Mouse (Mus musculus): ENCODE measurements around the gene Ctnnal1. TPM values are rescaled to one million over a fixed set of nuclear protein-coding genes. Genes with fewer than 3 reads are reported as not detected.

Gene Ctnnal1
- polyA plus RNA-seq, 1 experiment from 2014 or later = 21.7 TPM

GRCm38 (mm10) chr4:56861551-56861950 lies 3.4 kb downstream of the Ctnnal1 start:
- ATAC-seq (ENCODE audit: insufficient number of reproducible peaks, low FRiP score) = no peak
- Histone ChIP-seq H3K27me3 (replicated peaks) (no peaks in the 10 kb centered on the region), H3K9ac (no peak overlapping the region), H3K4me3 (no peak overlapping the region), H3K4me1 (replicated peaks) (peaks cover 30% of the 10 kb centered on the region), H3K36me3 (no peaks in the 10 kb centered on the region), H3K4me2 (no peak overlapping the region), H3K9me3 (replicated peaks) (no peaks in the 10 kb centered on the region), H3K27ac (ENCODE audit: poor library complexity, severe bottlenecking) (no peak overlapping the region)
- 62% methylated on average over 4 of the region's 4 CpGs for whole genome bisulfite sequencing

- WGBS = 72% methylated on average over 9 of the region's 9 CpGs
- no peak overlapping the region for H3K4me3 ChIP-seq
- no peak overlapping the region for H3K9ac ChIP-seq
- no peak for ATAC-seq (ENCODE audit: insufficient number of reproducible peaks, low FRiP score)
- H3K4me2 ChIP-seq = no peak overlapping the region
- H3K4me1 ChIP-seq (replicated peaks) = peaks cover 14% of the 10 kb centered on the region
- H3K9me3 ChIP-seq (replicated peaks) = no peaks in the 10 kb centered on the region
- H3K36me3 ChIP-seq = no peaks in the 10 kb centered on the region
- no peak overlapping the region for H3K27ac ChIP-seq (ENCODE audit: poor library complexity, severe bottlenecking)
- H3K27me3 ChIP-seq (replicated peaks) = no peaks in the 10 kb centered on the region
These were observed 6.3 kb downstream of the Ctnnal1 start for GRCm38 (mm10) chr4:56858733-56859132.

- Histone ChIP-seq H3K4me1 (replicated peaks) (peaks cover 10% of the 10 kb centered on the region), H3K9me3 (replicated peaks) (no peaks in the 10 kb centered on the region), H3K4me2 (no peak overlapping the region), H3K4me3 (no peak overlapping the region), H3K36me3 (no peaks in the 10 kb centered on the region), H3K27me3 (replicated peaks) (no peaks in the 10 kb centered on the region), H3K27ac (ENCODE audit: poor library complexity, severe bottlenecking) (no peak overlapping the region), H3K9ac (no peak overlapping the region)
- ATAC-seq (ENCODE audit: insufficient number of reproducible peaks, low FRiP score) = no peak
- WGBS = 86% methylated on average over 8 of the region's 8 CpGs
These were observed 8.5 kb downstream of the Ctnnal1 start for GRCm38 (mm10) chr4:56856371-56856949.

DNA sequence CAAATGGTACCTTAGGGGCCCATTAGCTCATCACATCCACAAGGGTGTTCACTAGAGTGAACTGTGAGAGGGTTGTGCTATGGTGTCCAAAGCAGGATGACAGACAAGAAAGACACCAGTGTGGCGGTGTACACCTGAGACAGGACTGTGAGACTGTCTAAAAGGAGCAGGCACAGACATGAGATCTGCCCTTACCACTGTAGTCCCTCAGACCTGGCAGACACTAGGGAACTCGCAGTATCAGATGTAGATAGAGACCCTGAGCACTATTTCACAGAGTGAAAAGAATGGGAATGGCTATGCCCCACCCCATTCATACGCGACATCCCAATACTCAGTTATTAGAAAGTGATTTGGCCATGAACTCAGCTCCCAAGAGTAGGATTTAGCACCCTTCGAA lies 9.1 kb downstream of the Ctnnal1 start:
- no peak for ATAC-seq (ENCODE audit: insufficient number of reproducible peaks, low FRiP score)

DNA sequence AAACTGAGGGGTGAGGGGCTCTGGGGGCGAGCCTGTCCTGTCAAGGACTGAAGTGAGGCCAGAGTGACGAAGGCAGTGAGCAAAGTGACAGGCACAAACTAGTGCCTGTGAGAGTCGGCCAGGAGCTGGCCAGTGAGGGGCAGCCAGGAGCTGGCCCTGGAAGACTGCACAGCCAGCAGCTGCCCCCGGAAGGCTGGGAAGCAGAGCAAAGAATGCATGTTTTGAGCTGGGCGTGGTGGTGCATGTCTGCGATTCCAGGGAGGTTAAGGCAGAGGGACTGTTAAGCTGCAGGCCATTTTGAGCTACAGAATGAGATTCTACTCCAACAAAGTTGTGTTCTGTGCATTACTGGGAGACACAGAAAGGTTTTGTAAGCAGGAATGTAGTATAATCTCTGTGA lies 14.3 kb downstream of the Ctnnal1 start:
- Histone ChIP-seq H3K4me3 (no peak overlapping the region), H3K27ac (ENCODE audit: poor library complexity, severe bottlenecking) (peak overlapping the region; percentile 68), H3K4me1 (replicated peaks) (peaks cover 18% of the 10 kb centered on the region), H3K4me2 (peak overlapping the region; percentile 27), H3K36me3 (0 out of 2 replicates have a peak, but pooled peaks cover 3% of the 10 kb centered on the region), H3K9ac (0 out of 2 replicates have a peak overlapping the region, but pooled peaks have one; percentile 5), H3K9me3 (replicated peaks) (no peaks in the 10 kb centered on the region), H3K27me3 (replicated peaks) (no peaks in the 10 kb centered on the region)
- 11% methylated on average over 6 of the region's 6 CpGs for WGBS
- peak; percentile 79 for ATAC-seq (ENCODE audit: insufficient number of reproducible peaks, low FRiP score)

More for the DNA sequence above, 9.1 kb downstream of the Ctnnal1 start:
- no peaks in the 10 kb centered on the region for H3K9me3 ChIP-seq (replicated peaks)
- no peaks in the 10 kb centered on the region for H3K27me3 ChIP-seq (replicated peaks)
- no peaks in the 10 kb centered on the region for H3K36me3 ChIP-seq
- H3K4me3 ChIP-seq = no peak overlapping the region
- H3K9ac ChIP-seq = no peak overlapping the region
- peaks cover 15% of the 10 kb centered on the region for H3K4me1 ChIP-seq (replicated peaks)
- H3K27ac ChIP-seq (ENCODE audit: poor library complexity, severe bottlenecking) = no peak overlapping the region
- H3K4me2 ChIP-seq = no peak overlapping the region
- 83% methylated on average over 5 of the region's 5 CpGs for WGBS

- Histone ChIP-seq H3K4me3 (no peak overlapping the region), H3K4me1 (replicated peaks) (peaks cover 19% of the 10 kb centered on the region), H3K27me3 (replicated peaks) (no peaks in the 10 kb centered on the region), H3K4me2 (no peak overlapping the region), H3K27ac (ENCODE audit: poor library complexity, severe bottlenecking) (no peak overlapping the region), H3K9me3 (replicated peaks) (peaks cover 6% of the 10 kb centered on the region), H3K36me3 (peaks cover 20% of the 10 kb centered on the region), H3K9ac (no peak overlapping the region)
- WGBS = 86% methylated on average over 6 of the region's 6 CpGs
- ATAC-seq (ENCODE audit: insufficient number of reproducible peaks, low FRiP score) = no peak
These were observed 16.9 kb downstream of the Ctnnal1 start for GRCm38 (mm10) chr4:56848044-56848443.

- Histone ChIP-seq H3K4me1 (replicated peaks) (peaks cover 23% of the 10 kb centered on the region), H3K9ac (no peak overlapping the region), H3K4me3 (no peak overlapping the region), H3K27me3 (replicated peaks) (no peaks in the 10 kb centered on the region), H3K9me3 (replicated peaks) (peaks cover 6% of the 10 kb centered on the region), H3K4me2 (no peak overlapping the region), H3K36me3 (peaks cover 20% of the 10 kb centered on the region), H3K27ac (ENCODE audit: poor library complexity, severe bottlenecking) (no peak overlapping the region)
- 85% methylated on average over 3 of the region's 3 CpGs for WGBS
- ATAC-seq (ENCODE audit: insufficient number of reproducible peaks, low FRiP score) = no peak
These were observed 17.6 kb downstream of the Ctnnal1 start for GRCm38 (mm10) chr4:56847400-56847799.

DNA sequence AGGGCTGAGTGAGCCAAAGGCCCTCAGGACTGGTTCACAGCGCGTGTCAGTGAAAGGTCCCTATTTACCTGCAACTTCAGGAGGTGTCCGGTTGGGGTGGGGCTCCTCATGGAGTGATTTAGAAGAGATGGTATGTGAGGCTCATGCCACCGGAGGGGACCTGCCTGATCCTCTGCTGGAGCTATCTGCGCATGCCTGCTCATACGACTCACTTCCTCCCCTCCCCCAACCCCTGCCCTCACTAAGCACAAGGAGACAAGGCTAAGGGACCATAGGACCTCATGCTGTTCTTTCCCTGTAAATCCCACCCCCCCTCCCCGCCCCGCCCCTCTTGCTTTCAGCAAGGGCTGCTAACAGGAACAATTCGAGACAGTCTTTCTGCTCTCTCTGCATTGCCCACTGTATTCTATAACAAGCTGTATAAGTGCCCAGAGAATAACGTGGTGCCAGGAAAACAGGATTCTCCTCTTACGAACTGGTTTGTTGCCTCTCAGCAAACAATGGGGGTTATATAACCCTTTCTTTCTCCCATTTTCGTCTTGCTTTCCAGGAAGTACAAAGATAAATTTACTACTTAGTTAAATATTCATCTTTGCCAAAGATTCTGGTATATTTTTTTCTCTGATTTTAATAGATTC lies 19.0 kb downstream of the Ctnnal1 start:
- no peak for ATAC-seq (ENCODE audit: insufficient number of reproducible peaks, low FRiP score)
- 51% methylated on average over 12 of the region's 12 CpGs for WGBS
- Histone ChIP-seq H3K4me3 (no peak overlapping the region), H3K9ac (no peak overlapping the region), H3K4me1 (replicated peaks) (peaks cover 16% of the 10 kb centered on the region), H3K27ac (ENCODE audit: poor library complexity, severe bottlenecking) (no peak overlapping the region), H3K36me3 (peaks cover 20% of the 10 kb centered on the region), H3K27me3 (replicated peaks) (no peaks in the 10 kb centered on the region), H3K4me2 (no peak overlapping the region), H3K9me3 (replicated peaks) (peaks cover 6% of the 10 kb centered on the region)

GRCm38 (mm10) chr4:56844911-56845310 lies 20.1 kb downstream of the Ctnnal1 start:
- Histone ChIP-seq H3K9me3 (replicated peaks) (peaks cover 6% of the 10 kb centered on the region), H3K4me3 (no peak overlapping the region), H3K27ac (ENCODE audit: poor library complexity, severe bottlenecking) (no peak overlapping the region), H3K36me3 (peaks cover 20% of the 10 kb centered on the region), H3K4me1 (replicated peaks) (peaks cover 9% of the 10 kb centered on the region), H3K9ac (no peak overlapping the region), H3K27me3 (replicated peaks) (no peaks in the 10 kb centered on the region), H3K4me2 (no peak overlapping the region)
- ATAC-seq (ENCODE audit: insufficient number of reproducible peaks, low FRiP score) = no peak
- 88% methylated on average over 4 of the region's 4 CpGs for WGBS

- Histone ChIP-seq H3K9ac (no peak overlapping the region), H3K9me3 (replicated peaks) (peaks cover 6% of the 10 kb centered on the region), H3K27ac (ENCODE audit: poor library complexity, severe bottlenecking) (no peak overlapping the region), H3K27me3 (replicated peaks) (no peaks in the 10 kb centered on the region), H3K4me1 (replicated peaks) (peaks cover 9% of the 10 kb centered on the region), H3K36me3 (peaks cover 20% of the 10 kb centered on the region), H3K4me2 (no peak overlapping the region), H3K4me3 (no peak overlapping the region)
- WGBS = 87% methylated on average over 2 of the region's 2 CpGs
- no peak for ATAC-seq (ENCODE audit: insufficient number of reproducible peaks, low FRiP score)
These were observed 21.0 kb downstream of the Ctnnal1 start for GRCm38 (mm10) chr4:56843963-56844362.

DNA sequence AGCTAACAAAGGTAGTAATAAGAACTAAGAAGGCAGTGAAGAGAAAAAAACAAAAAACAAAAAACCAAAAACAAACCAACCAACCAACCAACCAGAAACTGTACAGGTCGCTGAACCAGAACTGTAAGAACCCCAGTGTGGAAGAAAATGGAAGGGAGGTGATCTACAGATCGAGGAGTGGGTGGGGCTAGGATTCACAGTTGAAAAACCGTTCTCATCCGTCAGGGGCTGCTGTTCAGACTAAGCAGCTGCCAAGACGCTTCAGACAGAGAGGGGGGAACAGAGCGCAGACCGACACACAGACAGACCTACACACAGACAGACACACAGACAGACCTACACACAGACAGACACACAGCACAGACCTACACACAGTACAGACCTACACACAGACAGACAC lies 22.5 kb downstream of the Ctnnal1 start:
- peaks cover 9% of the 10 kb centered on the region for H3K4me1 ChIP-seq (replicated peaks)
- 82% methylated on average over 7 of the region's 7 CpGs for WGBS
- ATAC-seq (ENCODE audit: insufficient number of reproducible peaks, low FRiP score) = no peak
- H3K4me2 ChIP-seq = no peak overlapping the region
- H3K4me3 ChIP-seq = no peak overlapping the region
- H3K9me3 ChIP-seq (replicated peaks) = peaks cover 6% of the 10 kb centered on the region
- H3K36me3 ChIP-seq = peaks cover 25% of the 10 kb centered on the region
- H3K27me3 ChIP-seq (replicated peaks) = no peaks in the 10 kb centered on the region
- H3K9ac ChIP-seq = no peak overlapping the region
- H3K27ac ChIP-seq (ENCODE audit: poor library complexity, severe bottlenecking) = peak overlapping the region; percentile 63

Data from heart, embryonic 12.5 days (tissue).